Mouse (Mus musculus): ENCODE data around the gene Vps13a.

DNA sequence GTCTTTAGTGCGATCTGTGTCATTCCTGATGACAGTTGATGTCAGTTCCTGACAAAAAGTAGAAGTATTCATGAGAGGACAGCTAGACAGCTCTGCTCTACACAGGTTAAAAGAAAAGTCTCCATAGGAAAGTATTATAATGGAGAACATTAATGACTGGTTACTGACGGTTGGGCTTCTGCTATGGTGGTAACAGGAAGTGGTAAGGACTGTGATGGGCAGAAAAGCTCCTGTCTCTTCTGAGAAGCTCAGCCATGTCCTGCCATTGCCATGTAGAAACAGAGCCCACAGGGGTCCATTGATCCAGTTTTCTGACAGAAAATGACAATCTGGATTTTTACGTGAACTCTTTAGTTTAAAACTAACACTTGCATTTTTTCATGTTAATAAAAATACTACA is 21.4 kb upstream of the Vps13a start:
- TF ChIP-seq CTCF (IDR thresholded peaks at IDR 0.05) (no peak), EP300 (IDR thresholded peaks at IDR 0.05; ENCODE audit: insufficient read depth, low read depth, low read length) (no peak), POLR2A (IDR thresholded peaks at IDR 0.05; ENCODE audit: insufficient read depth, low read depth, low read length) (no peak)

Data from heart, adult 2 months (tissue).